Mouse (Mus musculus): ENCODE measurements at regions not wholly inside any gene's neighbourhood (a gene's known extent, or its start where the extent isn't known, plus 50 kb on each side); places are given as distances from the start of the nearest gene placed in this dataset.
A peak's percentile ranks its signal among the peaks of the same experiment; 100 is the strongest.

DNA sequence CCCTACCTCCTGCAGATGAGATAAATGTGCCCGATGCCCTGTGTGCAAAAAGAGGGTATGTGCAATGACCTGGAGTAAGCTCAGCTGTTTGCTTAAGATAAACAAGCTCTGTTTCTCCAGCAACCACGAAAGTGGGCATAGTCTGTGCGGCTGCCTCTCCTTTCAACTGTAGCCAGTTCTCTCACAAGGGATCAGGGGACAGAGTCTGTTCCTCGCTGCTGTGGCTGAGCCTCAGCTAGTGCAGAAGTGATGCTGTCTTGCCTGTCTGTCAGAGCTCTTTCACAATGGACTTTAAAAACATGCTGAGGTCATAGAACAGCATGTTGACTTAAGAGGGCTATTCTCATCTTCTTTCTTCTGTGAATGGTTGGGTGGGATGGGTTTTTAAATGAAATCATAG is 406.1 kb upstream of the Klf4 start:
- DNase-seq (ENCODE audit: low spot score in 2 of 2), result no peak

DNA sequence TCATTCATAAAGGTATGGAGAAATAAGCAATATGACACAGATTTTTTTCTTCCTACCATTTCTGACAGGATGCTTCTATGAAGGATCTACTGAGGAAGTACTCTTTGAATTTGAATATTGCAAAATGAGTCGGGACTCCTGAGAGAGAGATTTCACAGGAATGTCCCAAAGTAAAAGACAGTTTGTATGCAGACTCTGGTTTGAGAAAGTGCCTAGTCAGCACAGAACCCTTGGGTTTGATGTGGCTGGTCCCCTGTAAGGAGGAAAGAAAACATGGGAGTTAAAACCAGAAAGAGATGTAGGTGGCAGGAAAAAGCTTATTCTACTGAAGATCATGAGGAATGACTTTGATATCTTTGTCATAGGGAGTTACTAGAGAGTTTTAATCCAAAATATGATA is 405.6 kb upstream of the Klf4 start:
- DNase-seq (ENCODE audit: low spot score in 2 of 2), result no peak

DNA sequence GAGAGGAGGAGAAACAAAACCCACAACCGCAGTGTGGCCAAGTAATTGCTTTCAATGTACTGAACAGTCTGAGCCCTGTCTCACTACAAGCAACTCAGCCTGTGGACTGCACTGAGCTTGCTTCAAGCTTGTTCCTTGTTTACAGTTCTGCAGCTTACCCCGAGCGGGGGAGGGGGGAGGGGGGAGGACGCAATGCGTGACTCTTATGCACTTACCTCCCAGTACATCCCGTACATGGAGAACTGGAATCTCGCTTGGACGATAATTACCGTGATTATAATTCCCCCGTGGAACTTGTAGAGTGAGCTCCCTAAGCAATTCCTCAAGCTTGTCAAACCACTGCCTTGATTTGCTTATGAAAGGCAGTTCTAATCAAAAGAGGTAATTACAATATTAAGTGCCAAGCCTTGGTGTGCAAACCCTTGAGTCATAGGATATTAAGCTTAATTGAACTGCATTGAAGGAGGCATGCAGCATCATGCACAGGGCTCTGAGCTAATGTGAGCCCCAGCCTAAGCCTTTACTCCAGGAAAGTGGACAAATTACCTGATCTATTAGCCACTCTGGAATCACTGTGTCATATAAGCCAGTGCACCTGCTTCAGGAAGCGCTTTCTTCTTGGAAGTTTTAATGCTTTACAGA is 397.0 kb upstream of the Klf4 start:
- no peak for DNase-seq (ENCODE audit: low spot score in 2 of 2)

GRCm38 (mm10) chr4:55928670-55929069 is 396.4 kb upstream of the Klf4 start:
- DNase-seq (ENCODE audit: low spot score in 2 of 2), result no peak

GRCm38 (mm10) chr4:55928196-55928595 is 395.9 kb upstream of the Klf4 start:
- DNase-seq (ENCODE audit: low spot score in 2 of 2), result no peak

GRCm38 (mm10) chr4:55927391-55927790 is 395.1 kb upstream of the Klf4 start:
- no peak for DNase-seq (ENCODE audit: low spot score in 2 of 2)

DNA sequence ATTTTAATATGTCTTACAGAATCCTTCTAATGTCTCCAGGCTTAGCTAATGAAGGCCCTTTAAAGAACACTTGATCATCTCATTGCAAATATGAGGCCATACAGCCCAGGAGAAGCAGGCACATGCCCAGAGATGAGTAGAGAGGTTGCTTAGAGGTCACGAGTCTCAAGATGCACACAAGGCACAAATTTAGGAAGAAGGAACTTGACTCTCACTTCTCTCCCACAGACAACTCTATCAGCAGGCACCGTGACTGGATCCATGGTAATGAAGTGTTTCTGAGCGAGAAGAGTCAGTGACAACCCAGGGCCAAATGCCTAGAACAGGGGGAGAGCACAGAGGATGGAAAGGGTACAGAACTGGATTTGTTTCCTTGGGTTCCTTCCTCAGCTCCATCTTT is 392.7 kb upstream of the Klf4 start:
- no peak for DNase-seq (ENCODE audit: low spot score in 2 of 2)

GRCm38 (mm10) chr4:55921217-55921616 is 389.0 kb upstream of the Klf4 start:
- no peak for DNase-seq (ENCODE audit: low spot score in 2 of 2)

GRCm38 (mm10) chr4:55894116-55894885 is 362.0 kb upstream of the Klf4 start:
- DNase-seq (ENCODE audit: low spot score in 2 of 2), result no peak

DNA sequence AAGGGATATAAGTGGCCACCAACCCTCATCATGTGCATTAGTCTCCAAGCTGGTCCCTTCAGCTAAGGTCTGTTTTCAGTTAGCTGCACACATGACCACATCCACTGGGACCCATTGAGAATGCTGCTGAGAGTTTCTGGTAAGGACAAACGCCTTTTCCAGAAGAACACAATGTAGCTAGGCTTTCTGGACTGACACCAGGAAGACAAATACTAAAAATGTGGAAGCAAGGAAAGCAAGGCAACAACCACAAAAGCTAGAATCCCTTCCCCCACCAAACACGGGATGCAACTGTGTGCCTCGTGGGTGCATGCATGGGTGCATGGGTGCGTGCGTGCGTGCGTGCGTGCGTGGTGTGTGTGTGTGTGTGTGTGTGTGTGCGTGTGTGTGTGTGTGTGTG is 359.4 kb upstream of the Klf4 start:
- DNase-seq (ENCODE audit: low spot score in 2 of 2), result no peak

GRCm38 (mm10) chr4:55887581-55887980 is 355.3 kb upstream of the Klf4 start:
- DNase-seq (ENCODE audit: low spot score in 2 of 2), result no peak

DNA sequence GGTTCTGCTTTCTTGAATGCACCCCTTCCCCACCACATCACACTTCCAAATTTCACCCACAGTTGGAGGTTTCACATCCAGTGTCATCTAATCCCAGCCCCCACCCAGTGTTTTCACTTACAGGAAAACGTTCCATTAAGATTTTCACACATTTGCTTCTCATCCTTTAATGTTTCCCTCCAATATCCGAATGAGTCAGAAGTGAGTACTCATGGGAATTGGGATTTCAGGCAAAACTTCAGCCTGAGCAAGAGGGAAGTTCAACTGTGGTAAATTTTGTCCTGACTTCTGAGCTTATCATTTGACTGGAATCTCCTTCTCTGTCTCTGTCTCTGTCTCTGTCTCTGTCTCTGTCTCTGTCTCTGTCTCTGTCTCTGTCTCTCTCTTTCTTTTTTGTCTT is 350.3 kb upstream of the Klf4 start:
- DNase-seq (ENCODE audit: low spot score in 2 of 2), result no peak

- no peak for DNase-seq (ENCODE audit: low spot score in 2 of 2)
Measured at GRCm38 (mm10) chr4:55875304-55875703, 343.0 kb upstream of the Klf4 start.

DNA sequence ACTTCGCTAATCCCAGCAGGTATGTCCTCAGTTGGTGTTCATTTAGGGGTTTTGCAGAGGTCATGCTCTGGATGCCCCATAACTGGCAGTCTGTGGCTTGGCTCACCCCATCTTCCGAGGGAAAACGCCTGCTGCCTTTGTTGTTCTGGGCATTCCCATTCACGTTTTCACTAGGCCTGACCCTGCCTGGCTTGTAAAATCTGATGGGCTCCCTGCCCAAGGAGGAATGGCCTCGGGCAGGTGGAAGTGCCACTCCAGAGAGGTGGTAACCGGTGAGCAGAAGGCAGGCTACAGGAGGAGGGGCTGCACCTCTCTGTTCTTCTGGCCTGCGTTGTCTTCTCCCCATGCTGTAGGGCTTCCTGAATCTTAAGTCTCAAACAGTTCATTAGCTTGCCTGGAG is 342.6 kb upstream of the Klf4 start:
- DNase-seq (ENCODE audit: low spot score in 2 of 2), result no peak

DNA sequence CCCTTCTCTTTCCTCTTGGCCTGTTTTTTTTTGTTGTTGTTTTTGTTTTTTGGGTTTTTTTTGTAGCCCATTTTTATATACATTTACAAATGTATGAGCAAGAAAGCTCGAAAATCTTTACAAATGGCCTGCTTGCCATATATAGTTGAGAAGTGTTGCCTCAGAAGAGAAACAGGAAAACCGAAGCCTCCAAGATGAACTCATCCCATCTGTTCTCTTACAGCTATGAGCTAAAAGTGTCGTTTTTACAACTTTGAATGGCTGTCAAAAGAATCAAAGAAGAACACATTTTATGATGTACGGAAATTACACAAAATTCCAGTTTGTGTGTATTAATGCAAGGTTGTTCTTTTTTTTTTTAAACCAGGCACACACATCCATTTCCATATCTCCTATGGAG is 342.0 kb upstream of the Klf4 start:
- no peak for DNase-seq (ENCODE audit: low spot score in 2 of 2)

- DNase-seq (ENCODE audit: low spot score in 2 of 2), result no peak
Measured at GRCm38 (mm10) chr4:55860055-55860454, 327.8 kb upstream of the Klf4 start.

- no peak for DNase-seq (ENCODE audit: low spot score in 2 of 2)
Measured at GRCm38 (mm10) chr4:55859211-55859761, 327.0 kb upstream of the Klf4 start.

DNA sequence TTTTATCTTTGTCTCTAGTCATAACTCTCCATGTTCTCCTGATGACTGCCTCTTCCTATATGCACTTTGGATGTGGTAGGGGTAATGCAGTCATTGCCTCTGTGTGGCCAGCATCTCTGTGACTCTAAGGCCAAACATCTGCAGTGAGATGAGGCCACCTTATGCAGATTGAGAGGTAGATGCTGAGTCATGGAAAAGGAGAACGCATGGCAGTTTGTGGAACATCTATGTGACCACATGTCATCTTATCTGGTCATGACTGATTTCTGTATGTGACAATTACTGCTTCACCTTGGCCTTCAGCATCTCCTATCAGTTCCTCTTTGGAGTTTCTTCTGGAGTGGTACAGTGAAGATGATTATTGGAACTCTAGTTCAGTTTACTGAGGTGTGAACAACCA is 319.2 kb upstream of the Klf4 start:
- DNase-seq (ENCODE audit: low spot score in 2 of 2), result no peak

DNA sequence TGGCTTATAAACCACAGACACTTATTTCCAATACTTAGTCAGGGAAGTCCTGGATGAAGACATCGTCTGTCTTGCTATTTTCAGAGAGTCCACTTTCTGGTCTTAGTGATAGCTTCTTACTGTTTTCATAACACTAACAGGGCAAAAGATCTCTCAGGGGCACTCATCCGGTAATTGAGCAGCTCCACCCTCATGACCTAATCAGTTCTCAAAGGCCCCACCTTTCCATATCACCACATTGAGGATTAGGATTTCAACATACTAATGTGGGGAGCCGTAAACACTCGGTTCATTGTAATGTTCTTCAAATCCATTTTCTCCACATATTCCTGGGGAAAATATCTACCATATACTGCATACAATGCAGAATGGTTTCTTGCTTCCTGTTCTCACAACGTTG is 318.8 kb upstream of the Klf4 start:
- no peak for DNase-seq (ENCODE audit: low spot score in 2 of 2)

DNA sequence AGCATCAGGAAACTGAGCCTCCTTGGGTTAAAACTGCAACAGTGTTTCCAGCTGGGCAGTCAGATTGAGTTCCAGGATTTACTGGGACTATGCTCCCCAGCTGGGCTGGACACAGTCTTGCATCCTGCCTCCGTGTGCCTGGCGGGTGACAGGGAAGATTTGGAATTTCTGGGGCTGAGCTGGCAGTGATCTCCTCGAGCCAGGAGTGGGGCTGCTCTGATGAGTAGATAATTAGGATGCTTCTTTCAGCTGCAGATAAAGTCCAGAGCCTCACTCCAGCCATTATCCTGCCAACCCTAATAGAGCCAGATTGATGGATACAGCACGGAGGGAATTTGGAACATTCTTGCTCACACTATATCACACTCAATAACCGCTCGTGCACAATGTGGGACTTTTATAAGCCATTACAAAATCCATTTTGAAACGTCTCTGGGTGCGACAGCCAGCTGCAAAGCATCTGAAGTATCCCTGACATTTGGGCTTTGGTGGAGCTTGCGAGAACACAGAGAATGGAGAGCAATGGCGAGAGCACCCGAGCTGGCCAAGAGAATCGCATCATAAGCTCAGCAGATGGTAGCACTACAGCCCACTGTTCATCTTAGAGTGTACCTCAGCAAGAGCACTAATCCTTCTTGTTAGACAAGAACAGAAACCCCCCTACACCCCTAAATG is 311.6 kb upstream of the Klf4 start:
- no peak for DNase-seq (ENCODE audit: low spot score in 2 of 2)

DNA sequence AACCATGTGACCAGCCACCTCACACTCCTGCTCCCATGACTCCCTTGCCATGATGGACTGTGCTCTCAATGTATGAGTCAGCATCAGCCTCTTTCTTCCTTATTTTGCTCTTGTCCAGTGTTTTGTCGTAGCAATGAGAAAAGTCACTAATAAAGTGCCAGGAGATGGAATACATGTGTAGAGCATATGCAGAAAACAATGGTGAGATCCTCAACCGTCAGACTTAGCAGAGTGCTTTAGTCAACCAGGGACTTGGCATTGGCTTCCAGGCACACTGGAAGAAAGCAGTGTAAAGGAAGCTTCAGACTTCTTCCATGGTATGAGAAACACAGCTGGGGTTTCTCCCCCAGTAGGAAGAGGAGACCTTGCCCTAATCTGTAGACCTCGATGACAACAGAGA is 306.3 kb upstream of the Klf4 start:
- no peak for DNase-seq (ENCODE audit: low spot score in 2 of 2)

DNA sequence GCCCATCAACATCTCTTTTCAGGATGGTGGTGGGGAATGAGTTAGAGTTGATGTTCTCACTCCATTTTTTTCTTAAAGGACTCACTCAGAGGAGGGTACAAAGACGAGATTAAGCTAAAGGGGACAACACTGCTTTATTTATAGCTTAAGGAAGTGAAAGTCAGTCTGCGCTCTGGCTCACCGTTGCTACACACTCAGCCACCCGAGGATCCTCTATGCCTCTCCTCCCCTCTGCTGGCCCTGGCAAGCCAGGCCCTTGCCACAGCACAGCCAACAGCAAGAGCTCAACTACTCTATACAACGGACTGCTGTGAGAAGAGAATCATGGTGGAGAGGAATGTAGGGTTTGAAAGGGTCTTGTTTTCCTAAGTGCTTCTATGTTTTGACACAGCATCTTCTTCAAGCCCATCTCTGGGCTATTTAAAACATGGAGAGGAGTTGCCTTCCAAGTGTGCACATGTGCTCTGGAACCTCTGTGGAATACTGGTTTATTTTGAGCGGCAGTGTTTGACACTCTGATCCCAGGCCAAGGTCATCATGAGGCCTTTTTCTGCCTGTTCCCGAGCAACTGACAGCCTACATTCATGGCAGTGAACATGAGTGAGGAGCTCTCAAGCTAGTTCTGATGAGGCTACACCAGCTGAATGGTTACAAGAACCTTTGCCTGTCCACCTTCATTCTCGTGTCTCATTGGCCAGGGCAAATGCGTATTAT is 291.9 kb upstream of the Klf4 start:
- DNase-seq (ENCODE audit: low spot score in 2 of 2), result peak in 1 of 2 experiments; percentile 68

All from spleen, postnatal 10 days (tissue).